Comparison of ENCODE assay signal across 19 mouse cellular contexts in genomic region chr17:47821339-47821738, GRCm38 (mm10). TPM values are rescaled to one million over a fixed set of nuclear protein-coding genes. Genes with fewer than 3 reads are reported as not detected.
DNase-seq lines count a peak whose midpoint lies in the region; ATAC-seq and TF ChIP-seq lines count a peak whose summit lies in the region.
"Had no signal": no experiment of that assay in that cellular context is flagged by ENCODE, and none has a peak within 500 bp of the region (broad histone marks: within the 10 kb centered on the region; RNA-seq: fewer than 3 reads in every experiment).

No protein-coding gene starts in this region.

- no peaks in the 10 kb centered on the region for H3K9me3 ChIP-seq in lung, postnatal 0 days (ENCODE audit: low read length)
- H3K9me3 ChIP-seq in embryonic facial prominence, embryonic 14.5 days (ENCODE audit: control insufficient read depth, low read length): no peaks in the 10 kb centered on the region
- no peaks in the 10 kb centered on the region for H3K9me3 ChIP-seq in stomach, embryonic 15.5 days
- H3K9me3 ChIP-seq in forebrain, embryonic 16.5 days (ENCODE audit: control insufficient read depth, low read length): no peaks in the 10 kb centered on the region
- H3K9me3 ChIP-seq: forebrain, embryonic 12.5 days; liver, embryonic 12.5 days; neural tube, embryonic 12.5 days had no signal

- 63% methylated on average over 8 of the region's 8 CpGs for WGBS in lung, postnatal 0 days
- 42% methylated on average over 8 of the region's 8 CpGs for WGBS in embryonic facial prominence, embryonic 14.5 days
- 62% methylated on average over 8 of the region's 8 CpGs for WGBS in stomach, embryonic 15.5 days
- 71% methylated on average over 8 of the region's 8 CpGs for WGBS in forebrain, embryonic 16.5 days

- H3K4me3 ChIP-seq in lung, postnatal 0 days (ENCODE audit: low read depth, low read length): no peak overlapping the region
- H3K4me3 ChIP-seq in embryonic facial prominence, embryonic 14.5 days (ENCODE audit: low read depth, low read length): no peak overlapping the region
- no peak overlapping the region for H3K4me3 ChIP-seq in stomach, embryonic 15.5 days (replicated peaks)
- H3K4me3 ChIP-seq in forebrain, embryonic 16.5 days (replicated peaks; ENCODE audit: low read length): no peak overlapping the region
- H3K4me3 ChIP-seq: forebrain, embryonic 12.5 days; layer of hippocampus, adult 2 months; liver, embryonic 12.5 days; neural tube, embryonic 12.5 days had no signal

- TF ChIP-seq CTCF in lung, postnatal 0 days (IDR thresholded peaks at IDR 0.05): no peak

- H3K27me3 ChIP-seq in lung, postnatal 0 days (replicated peaks; ENCODE audit: insufficient read depth, low read length): no peaks in the 10 kb centered on the region
- no peaks in the 10 kb centered on the region for H3K27me3 ChIP-seq in embryonic facial prominence, embryonic 14.5 days (replicated peaks; ENCODE audit: control insufficient read depth, insufficient read depth, low read length)
- no peaks in the 10 kb centered on the region for H3K27me3 ChIP-seq in stomach, embryonic 15.5 days (replicated peaks)
- H3K27me3 ChIP-seq in forebrain, embryonic 16.5 days (replicated peaks; ENCODE audit: control insufficient read depth, insufficient read depth, low read length): no peaks in the 10 kb centered on the region
- H3K27me3 ChIP-seq: liver, embryonic 12.5 days; Patski had no signal

- DNase-seq in heart, postnatal 10 days: peak; percentile 37 to 48
- DNase-seq in heart, postnatal 25 days (ENCODE audit: low spot score): no peak
- peak; percentile 68 for DNase-seq in lung, postnatal 0 days (ENCODE audit: low spot score)
- no peak for DNase-seq in lung, postnatal 14 days
- peak; percentile 85 for DNase-seq in embryonic facial prominence, embryonic 14.5 days (ENCODE audit: low spot score)
- no peak for DNase-seq in layer of hippocampus, postnatal 14 days (ENCODE audit: low spot score in 2 of 2)
- DNase-seq: cerebellum, postnatal 25 days; heart, adult 11 months; kidney, adult 9 months; thymus, postnatal 14 days had no signal

- TF ChIP-seq EP300 in lung, postnatal 0 days (IDR thresholded peaks at IDR 0.05): 0 out of 2 replicates have a peak, but pooled peaks have one; percentile 21

- H3K9ac ChIP-seq in lung, postnatal 0 days (replicated peaks; ENCODE audit: low read depth): no peak overlapping the region
- peak overlapping the region; percentile 34; the same call in 1 of the 2 replicates for H3K9ac ChIP-seq in embryonic facial prominence, embryonic 14.5 days (ENCODE audit: low read depth, low read length)
- H3K9ac ChIP-seq in stomach, embryonic 15.5 days: no peak overlapping the region
- H3K9ac ChIP-seq in forebrain, embryonic 16.5 days (replicated peaks; ENCODE audit: low read depth, low read length): no peak overlapping the region
- H3K9ac ChIP-seq: forebrain, embryonic 12.5 days; hindbrain, embryonic 14.5 days; liver, embryonic 12.5 days; neural tube, embryonic 12.5 days had no signal

- peak; percentile 82 for ATAC-seq in lung, postnatal 0 days
- peak; percentile 83 for ATAC-seq in embryonic facial prominence, embryonic 14.5 days (ENCODE audit: low read depth)
- peak; percentile 50; the same call in 1 of the 2 replicates for ATAC-seq in stomach, embryonic 15.5 days (ENCODE audit: insufficient read depth, low FRiP score, low read depth)
- no peak for ATAC-seq in forebrain, embryonic 16.5 days
- ATAC-seq: liver, embryonic 12.5 days; Patski had no signal

- no peak overlapping the region for H3K4me2 ChIP-seq in lung, postnatal 0 days (replicated peaks; ENCODE audit: low read depth, low read length)
- no peak overlapping the region for H3K4me2 ChIP-seq in embryonic facial prominence, embryonic 14.5 days (ENCODE audit: low read depth, low read length)
- no peak overlapping the region for H3K4me2 ChIP-seq in stomach, embryonic 15.5 days
- H3K4me2 ChIP-seq in forebrain, embryonic 16.5 days (ENCODE audit: low read length): no peak overlapping the region
- H3K4me2 ChIP-seq: forebrain, embryonic 12.5 days; hindbrain, embryonic 14.5 days; liver, embryonic 12.5 days; neural tube, embryonic 12.5 days had no signal

- H3K36me3 ChIP-seq in lung, postnatal 0 days (ENCODE audit: insufficient read depth, low read length): 0 out of 2 replicates have a peak, but pooled peaks cover 1% of the 10 kb centered on the region
- H3K36me3 ChIP-seq in embryonic facial prominence, embryonic 14.5 days (ENCODE audit: control insufficient read depth, insufficient read depth, low read length): peaks cover 84% of the 10 kb centered on the region
- peaks cover 25% of the 10 kb centered on the region for H3K36me3 ChIP-seq in stomach, embryonic 15.5 days
- H3K36me3 ChIP-seq in forebrain, embryonic 16.5 days (ENCODE audit: control insufficient read depth, insufficient read depth): no peaks in the 10 kb centered on the region
- H3K36me3 ChIP-seq: forebrain, embryonic 12.5 days had no signal

- intact Hi-C loops in heart, postnatal 10 days (cut with DNase I): no loop called here
- intact Hi-C loops in heart, postnatal 25 days (cut with DNase I): no loop called here

- H3K4me1 ChIP-seq in lung, postnatal 0 days (ENCODE audit: insufficient read depth, low read depth, low read length): no peaks in the 10 kb centered on the region
- peaks cover 27% of the 10 kb centered on the region for H3K4me1 ChIP-seq in embryonic facial prominence, embryonic 14.5 days (ENCODE audit: control insufficient read depth, insufficient read depth, low read length)
- H3K4me1 ChIP-seq in stomach, embryonic 15.5 days: peaks cover 12% of the 10 kb centered on the region
- no peaks in the 10 kb centered on the region for H3K4me1 ChIP-seq in forebrain, embryonic 16.5 days (replicated peaks; ENCODE audit: control insufficient read depth, insufficient read depth, low read length)
- H3K4me1 ChIP-seq: liver, embryonic 12.5 days had no signal

- H3K27ac ChIP-seq in lung, postnatal 0 days (ENCODE audit: low read length): 0 out of 2 replicates have a peak overlapping the region, but pooled peaks have one; percentile 9
- peak overlapping the region; percentile 65 for H3K27ac ChIP-seq in embryonic facial prominence, embryonic 14.5 days (replicated peaks; ENCODE audit: low read depth, low read length)
- H3K27ac ChIP-seq in stomach, embryonic 15.5 days: peak overlapping the region; percentile 45; the same call in 1 of the 2 replicates
- no peak overlapping the region for H3K27ac ChIP-seq in forebrain, embryonic 16.5 days (ENCODE audit: low read length)
- H3K27ac ChIP-seq: forebrain, embryonic 12.5 days; hindbrain, embryonic 14.5 days; layer of hippocampus, adult 2 months; liver, embryonic 12.5 days; neural tube, embryonic 12.5 days had no signal

RNA-seq across cellular contexts. Expression of gene Mdfi, which starts 13.2 kb away (rescaled TPM):
- total RNA-seq in heart, postnatal 10 days (2021): 1 to 10 TPM; 6.4 to 8.2 TPM
- total RNA-seq in heart, postnatal 25 days (2021): 1 to 10 TPM; 2.4 TPM
- 8.3 and 9.3 TPM in 2 replicates for polyA plus RNA-seq in lung, postnatal 0 days (2015; fragmentation: Nextera tagmentation; extraction: Ambion mirVana)
- polyA plus RNA-seq in embryonic facial prominence, embryonic 14.5 days (2014; fragmentation: Nextera tagmentation; extraction: Ambion mirVana): 54.5 and 64.6 TPM in 2 replicates
- 10.3 and 11.2 TPM in 2 replicates for polyA plus RNA-seq in stomach, embryonic 15.5 days (2015; fragmentation: Nextera tagmentation; extraction: Ambion mirVana)
- total RNA-seq in layer of hippocampus, postnatal 14 days (2021): 1 to 10 TPM; 1.4 to 1.8 TPM
- polyA plus RNA-seq in forebrain, embryonic 16.5 days (2015; fragmentation: Nextera tagmentation; extraction: Ambion mirVana): 2.0 and 2.5 TPM in 2 replicates
- total RNA-seq: megakaryocyte, adult 5-6 weeks had no signal
- polyA plus RNA-seq: Patski had no signal

Comparison
In these comparisons a context has a peak if more than half of its experiments do, and no peak if none do; other contexts are left out.
1. DNase-seq: peak in heart, postnatal 10 days (2 of 2), lung, postnatal 0 days (single experiment) and embryonic facial prominence, embryonic 14.5 days (single experiment); none in heart, postnatal 25 days (single experiment), lung, postnatal 14 days (single experiment) and layer of hippocampus, postnatal 14 days (0 of 2).